Mouse (Mus musculus) MEL (cell line): ENCODE results near the gene Clip3. TPM values are rescaled to one million over a fixed set of nuclear protein-coding genes. Genes with fewer than 3 reads are reported as not detected.

ENCODE experiments used
- DNase-seq: peaks from one replicate; pipeline ENCODE4 v3.0.0; 2011; ENCODE audit warnings: low read depth, low spot score
- H3K27ac ChIP-seq: 2 replicates; pipeline ENCODE4 v1.5.1; 2012; ENCODE audit warnings: low read depth, mild to moderate bottlenecking, control low read depth, low read length, moderate library complexity; ENCODE audit not compliant: control insufficient read depth
- H3K27me3 ChIP-seq, 2 experiments: fragments of 150-350 bp in 1 of 2; sonication (generic) in 1 of 2; 2 replicates each; pipeline ENCODE4 v1.6.1; 2012; ENCODE audit warnings: low read length in 2 of 2, mild to moderate bottlenecking in 2 of 2, improper control_type of control experiment in 1 of 2, moderate library complexity in 1 of 2; ENCODE audit not compliant: insufficient read depth in 2 of 2, control insufficient read depth in 1 of 2
- H3K36me3 ChIP-seq, 2 experiments: 2 replicates each; pipeline ENCODE4 v1.6.1; 2012 to 2014; ENCODE audit warnings: low read length in 2 of 2, improper control_type of control experiment in 1 of 2, inconsistent platforms in 1 of 2, mild to moderate bottlenecking in 1 of 2; ENCODE audit not compliant: insufficient read depth in 2 of 2, control insufficient read depth in 1 of 2
- H3K4me1 ChIP-seq, 2 experiments: fragments of 150-350 bp in 1 of 2; sonication (generic) in 1 of 2; 2 replicates each; pipeline ENCODE4 v1.6.1; 2012; ENCODE audit warnings: low read length in 2 of 2, improper control_type of control experiment in 1 of 2, mild to moderate bottlenecking in 1 of 2; ENCODE audit not compliant: insufficient read depth in 2 of 2, control insufficient read depth in 1 of 2
- H3K4me3 ChIP-seq, 2 experiments: fragments of 150-350 bp in 1 of 2; sonication (generic) in 1 of 2; 2 replicates each; pipeline ENCODE4 v1.5.1; 2012; ENCODE audit warnings: low read depth in 2 of 2, low read length in 2 of 2, mild to moderate bottlenecking in 2 of 2, moderate library complexity in 2 of 2, control low read depth in 1 of 2, improper control_type of control experiment in 1 of 2; ENCODE audit not compliant: control insufficient read depth in 1 of 2, insufficient read depth in 1 of 2
- H3K79me2 ChIP-seq: 2 replicates; pipeline ENCODE4 v1.6.1; 2012; ENCODE audit warnings: mild to moderate bottlenecking, low read length, moderate library complexity; ENCODE audit not compliant: control insufficient read depth, poor library complexity, insufficient read depth
- H3K9ac ChIP-seq: 2 replicates; pipeline ENCODE4 v1.6.1; 2012; ENCODE audit warnings: low read depth, mild to moderate bottlenecking, control low read depth, low read length, moderate library complexity; ENCODE audit not compliant: control insufficient read depth, poor library complexity, severe bottlenecking
- H3K9me3 ChIP-seq: fragments of 150-350 bp; sonication (generic); replicated peaks from 2 replicates; pipeline ENCODE4 v1.6.1; 2012; ENCODE audit warnings: mild to moderate bottlenecking, low read length, improper control_type of control experiment, moderate library complexity; ENCODE audit not compliant: insufficient read depth
- CHD1 ChIP-seq: IDR thresholded peaks from 2 replicates; pipeline ENCODE4 v1.6.1; 2012; ENCODE audit warnings: low read depth, mild to moderate bottlenecking, inconsistent platforms, low read length, improper control_type of control experiment
- CTCF ChIP-seq, 3 experiments: IDR thresholded peaks in 2 of 3; conservative IDR thresholded peaks in 1 of 3; 2 replicates each; pipeline ENCODE4 v1.5.1; 2011 to 2012; ENCODE audit warnings: low read length in 3 of 3, low read depth in 2 of 3, mild to moderate bottlenecking in 2 of 3, improper control_type of control experiment in 1 of 3, inconsistent platforms in 1 of 3, mixed read lengths in 1 of 3, moderate library complexity in 1 of 3; ENCODE audit not compliant: control insufficient read depth in 1 of 3, insufficient read depth in 1 of 3, poor library complexity in 1 of 3, severe bottlenecking in 1 of 3
- E2F4 ChIP-seq: IDR thresholded peaks from 2 replicates; pipeline ENCODE4 v1.6.1; 2011; ENCODE audit warnings: low read depth, low read length, improper control_type of control experiment, borderline replicate concordance
- EP300 ChIP-seq, 2 experiments: IDR thresholded peaks; 2 replicates each; pipeline ENCODE4 v1.6.1; 2011; ENCODE audit warnings: improper control_type of control experiment in 2 of 2, low read length in 2 of 2, low read depth in 1 of 2, mild to moderate bottlenecking in 1 of 2
- ETS1 ChIP-seq: IDR thresholded peaks from 2 replicates; pipeline ENCODE4 v1.6.1; 2012; ENCODE audit warnings: low read depth, mild to moderate bottlenecking, inconsistent platforms, low read length, improper control_type of control experiment, moderate library complexity
- HCFC1 ChIP-seq: IDR thresholded peaks from 2 replicates; pipeline ENCODE4 v1.6.1; 2012; ENCODE audit warnings: low read depth, mild to moderate bottlenecking, inconsistent platforms, low read length, improper control_type of control experiment, moderate library complexity
- JUND ChIP-seq: IDR thresholded peaks from 2 replicates; pipeline ENCODE4 v1.6.1; 2011; ENCODE audit warnings: low read depth, mild to moderate bottlenecking, improper control_type of control experiment, low read length
- MAFK ChIP-seq: IDR thresholded peaks from 2 replicates; pipeline ENCODE4 v1.6.1; 2011; ENCODE audit warnings: low read depth, mild to moderate bottlenecking, low read length, improper control_type of control experiment, borderline replicate concordance
- SIN3A ChIP-seq: IDR thresholded peaks from 2 replicates; pipeline ENCODE4 v1.6.1; 2012; ENCODE audit warnings: low read length, improper control_type of control experiment, inconsistent platforms
- TCF12 ChIP-seq: IDR thresholded peaks from 2 replicates; pipeline ENCODE4 v1.6.1; 2014; ENCODE audit warnings: low read depth, mild to moderate bottlenecking, inconsistent platforms, low read length, improper control_type of control experiment, moderate library complexity
- UBTF ChIP-seq: IDR thresholded peaks from 2 replicates; pipeline ENCODE4 v1.6.1; 2012; ENCODE audit warnings: low read depth, mild to moderate bottlenecking, inconsistent platforms, low read length, improper control_type of control experiment, moderate library complexity, borderline replicate concordance; ENCODE audit not compliant: insufficient read depth
- USF2 ChIP-seq, 2 experiments: IDR thresholded peaks; 2 replicates each; pipeline ENCODE4 v1.6.1; 2011 to 2012; ENCODE audit warnings: improper control_type of control experiment in 2 of 2, low read length in 2 of 2, borderline replicate concordance in 1 of 2, inconsistent platforms in 1 of 2, low read depth in 1 of 2, mild to moderate bottlenecking in 1 of 2; ENCODE audit not compliant: insufficient read depth in 1 of 2
- ZNF384 ChIP-seq: IDR thresholded peaks from 2 replicates; pipeline ENCODE4 v1.6.1; 2012; ENCODE audit warnings: low read depth, mild to moderate bottlenecking, inconsistent platforms, low read length, improper control_type of control experiment
- polyA plus RNA-seq, 2 experiments: library from polyadenylated mRNA; stranded (reverse) in 1 of 2; unstranded in 1 of 2; fragments of >175 nt in 1 of 2; fragments of >200 nt in 1 of 2; gene quantifications; 2 replicates each; pipeline versions ENCODE4 v1.2.1 to v1.2.4; 2012; ENCODE audit warnings: low replicate concordance in 2 of 2, low read depth in 1 of 2; ENCODE audit not compliant: insufficient read length in 2 of 2, insufficient read depth in 1 of 2, missing spikeins in 1 of 2
- total RNA-seq: library from RNA; depleted of rRNA; stranded (reverse); fragments of 300-350 nt; gene quantifications from 2 replicates; pipeline ENCODE4 v1.2.3, GENCODE M21; 2012

Clip3 gene
- total and polyA plus RNA-seq, 3 experiments, result 0.19 TPM; not detected in 2

- H3K4me3 ChIP-seq, result peak overlapping the region; percentile 59 to 92; a peak in 3 of 4 replicates
- peaks cover 0 to 13% of the 10 kb centered on the region in 2 experiments; a peak in 3 of 4 replicates for H3K4me1 ChIP-seq
- no peak overlapping the region for H3K27ac ChIP-seq
- H3K9ac ChIP-seq, result peak overlapping the region; percentile 60; the same call in 1 of the 2 replicates
- DNase-seq, result no peak
- no peaks in the 10 kb centered on the region; the same call in 1 of the 2 replicates for H3K79me2 ChIP-seq
- no peaks in the 10 kb centered on the region for H3K9me3 ChIP-seq
- H3K36me3 ChIP-seq, result no peaks in the 10 kb centered on the region
- TF ChIP-seq USF2 (IDR thresholded peaks at IDR 0.05; ENCODE audit: borderline replicate concordance in 1 of 2, insufficient read depth in 1 of 2, low read depth in 1 of 2, low read length in 2 of 2) (no peak), TCF12 (no peak), ZNF384 (no peak), HCFC1 (no peak), JUND (no peak), CHD1 (no peak), MAFK (no peak), SIN3A (no peak), E2F4 (no peak)
- H3K27me3 ChIP-seq, result no peaks in the 10 kb centered on the region
These were observed 18.0 kb downstream of the Clip3 start for GRCm38 (mm10) chr7:30309395-30310129.

GRCm38 (mm10) chr7:30310136-30310535 lies 18.6 kb downstream of the Clip3 start:
- Histone ChIP-seq H3K9me3 (no peaks in the 10 kb centered on the region), H3K27me3 (no peaks in the 10 kb centered on the region), H3K27ac (no peak overlapping the region), H3K9ac (no peak overlapping the region), H3K79me2 (no peaks in the 10 kb centered on the region; the same call in 1 of the 2 replicates), H3K4me1 (peaks cover 0 to 13% of the 10 kb centered on the region in 2 experiments; a peak in 3 of 4 replicates), H3K4me3 (no peak overlapping the region), H3K36me3 (no peaks in the 10 kb centered on the region)
- TF ChIP-seq UBTF (no peak), HCFC1 (no peak), EP300 (IDR thresholded peaks at IDR 0.05; ENCODE audit: low read depth in 1 of 2, low read length in 2 of 2) (no peak), CHD1 (no peak), ETS1 (no peak), CTCF (IDR thresholded peaks at IDR 0.05 in 2 of 3, conservative IDR thresholded peaks at IDR 0.05 in 1 of 3; ENCODE audit: control insufficient read depth in 1 of 3, insufficient read depth in 1 of 3, low read depth in 2 of 3, low read length in 3 of 3, poor library complexity in 1 of 3, severe bottlenecking in 1 of 3) (no peak)
- no peak for DNase-seq
